Mouse (Mus musculus): Measurements from ENCODE around the gene Cela3b.
"Not testable (repeated sequence)": the region's sequence is repeated elsewhere in the genome, so short reads cannot be mapped to it uniquely, and the experiment has no call there.

Cela3b gene

GRCm38 (mm10) chr4:137412185-137412709 lies 18.1 kb downstream of the Cela3b start:
- DNase-seq = not testable (repeated sequence)

GRCm38 (mm10) chr4:137409691-137410090 lies 20.6 kb downstream of the Cela3b start, which contains the start of gene Cela3a:
Cela3a (minus strand) TSS chr4:137409791.
- DNase-seq = no peak

GRCm38 (mm10) chr4:137405571-137405970 lies 24.8 kb downstream of the Cela3b start:
- no peak for DNase-seq

GRCm38 (mm10) chr4:137396641-137397525 lies 33.5 kb downstream of the Cela3b start:
- peak; percentile 65 for DNase-seq

- DNase-seq = peak; percentile 45
These were observed 36.8 kb downstream of the Cela3b start for GRCm38 (mm10) chr4:137393378-137394135.

- DNase-seq = no peak
These were observed 37.5 kb downstream of the Cela3b start for GRCm38 (mm10) chr4:137392874-137393273.

GRCm38 (mm10) chr4:137391287-137391686 lies 39.1 kb downstream of the Cela3b start:
- DNase-seq = no peak

GRCm38 (mm10) chr4:137390196-137390595 lies 40.1 kb downstream of the Cela3b start:
- DNase-seq = no peak

- peak; percentile 71 for DNase-seq
These were observed 41.4 kb downstream of the Cela3b start for GRCm38 (mm10) chr4:137388983-137389382.

GRCm38 (mm10) chr4:137388059-137388794 lies 42.1 kb downstream of the Cela3b start:
- peak; percentile 91 for DNase-seq

GRCm38 (mm10) chr4:137387482-137388058 lies 42.8 kb downstream of the Cela3b start:
- DNase-seq = no peak

GRCm38 (mm10) chr4:137380702-137381605 lies 49.4 kb downstream of the Cela3b start:
- DNase-seq = no peak

GRCm38 (mm10) chr4:137379713-137380255 lies 50.6 kb downstream of the Cela3b start:
- DNase-seq = no peak

- DNase-seq = no peak
These were observed 51.3 kb downstream of the Cela3b start for GRCm38 (mm10) chr4:137379085-137379484.

GRCm38 (mm10) chr4:137377526-137378304 lies 52.6 kb downstream of the Cela3b start:
- no peak for DNase-seq

- no peak for DNase-seq
These were observed 53.6 kb downstream of the Cela3b start for GRCm38 (mm10) chr4:137376778-137377177.

GRCm38 (mm10) chr4:137375314-137376278 lies 54.7 kb downstream of the Cela3b start:
- DNase-seq = no peak

- no peak for DNase-seq
These were observed 56.6 kb downstream of the Cela3b start for GRCm38 (mm10) chr4:137373711-137374110.

Data from kidney, postnatal 14 days (tissue).